Mouse (Mus musculus): Measurements from ENCODE around the gene Rgl1. TPM values are rescaled to one million over a fixed set of nuclear protein-coding genes. Genes with fewer than 3 reads are reported as not detected.
A peak's percentile ranks its signal among the peaks of the same experiment; 100 is the strongest.

Gene Rgl1
- polyA plus RNA-seq, 1 experiment = 11.9 TPM

DNA sequence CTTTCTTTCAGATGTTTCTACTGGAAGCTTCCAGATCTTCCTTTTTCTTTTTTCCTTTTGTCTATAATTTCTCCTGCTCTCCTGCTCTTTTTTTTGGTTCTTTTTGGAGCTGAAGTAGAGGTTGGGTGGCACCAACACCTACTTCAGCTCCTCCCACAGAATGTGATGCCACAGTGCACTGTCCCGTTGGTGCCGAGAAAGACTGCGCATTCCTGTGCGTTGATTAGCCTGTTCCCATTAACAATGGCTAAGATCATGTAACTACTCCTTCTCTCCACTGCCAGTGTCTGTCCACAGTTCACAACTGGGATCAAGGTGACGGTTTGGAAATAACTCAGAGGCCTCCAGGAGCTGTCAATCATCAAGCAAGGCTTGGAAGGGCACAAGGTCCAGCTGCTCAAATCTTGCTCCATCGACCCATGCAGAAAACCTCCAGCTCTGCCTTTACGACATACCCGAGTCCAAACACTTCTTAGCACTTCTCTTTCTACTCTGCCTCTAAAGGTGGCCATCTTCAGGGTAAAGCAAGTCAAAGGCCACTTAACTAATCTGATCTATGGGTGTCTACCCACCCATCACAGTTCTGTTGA, 192.6 kb downstream of the Rgl1 start:
- Histone ChIP-seq H3K4me1 (ENCODE audit: control insufficient read depth, insufficient read depth, low read length) (peaks cover 37% of the 10 kb centered on the region), H3K27ac (ENCODE audit: insufficient read depth, low read depth, low read length) (peak overlapping the region; percentile 37; the same call in 1 of the 2 replicates), H3K4me3 (ENCODE audit: insufficient read depth, low read length) (no peak overlapping the region)
- TF ChIP-seq CTCF (IDR thresholded peaks at IDR 0.05; ENCODE audit: low read depth, low read length) (no peak), POLR2A (IDR thresholded peaks at IDR 0.05; ENCODE audit: borderline replicate concordance, low read depth, low read length) (no peak)

- TF ChIP-seq CTCF (IDR thresholded peaks at IDR 0.05; ENCODE audit: low read depth, low read length) = no peak
- TF ChIP-seq POLR2A (IDR thresholded peaks at IDR 0.05; ENCODE audit: borderline replicate concordance, low read depth, low read length) = no peak
- H3K4me1 ChIP-seq (ENCODE audit: control insufficient read depth, insufficient read depth, low read length) = peaks cover 37% of the 10 kb centered on the region
- peak overlapping the region; percentile 2; the same call in 1 of the 2 replicates for H3K27ac ChIP-seq (ENCODE audit: insufficient read depth, low read depth, low read length)
- H3K4me3 ChIP-seq (ENCODE audit: insufficient read depth, low read length) = no peak overlapping the region
Observed at GRCm38 (mm10) chr1:152572755-152573469, 193.2 kb downstream of the Rgl1 start.

GRCm38 (mm10) chr1:152571340-152571739, 194.8 kb downstream of the Rgl1 start:
- no peak overlapping the region for H3K4me3 ChIP-seq (ENCODE audit: insufficient read depth, low read length)
- H3K27ac ChIP-seq (ENCODE audit: insufficient read depth, low read depth, low read length) = no peak overlapping the region
- TF ChIP-seq POLR2A (IDR thresholded peaks at IDR 0.05; ENCODE audit: borderline replicate concordance, low read depth, low read length) (no peak), CTCF (IDR thresholded peaks at IDR 0.05; ENCODE audit: low read depth, low read length) (no peak)
- peaks cover 37% of the 10 kb centered on the region for H3K4me1 ChIP-seq (ENCODE audit: control insufficient read depth, insufficient read depth, low read length)

- Histone ChIP-seq H3K27ac (ENCODE audit: insufficient read depth, low read depth, low read length) (no peak overlapping the region), H3K4me1 (ENCODE audit: control insufficient read depth, insufficient read depth, low read length) (peaks cover 36% of the 10 kb centered on the region), H3K4me3 (ENCODE audit: insufficient read depth, low read length) (no peak overlapping the region)
- TF ChIP-seq POLR2A (IDR thresholded peaks at IDR 0.05; ENCODE audit: borderline replicate concordance, low read depth, low read length) = no peak
- TF ChIP-seq CTCF (IDR thresholded peaks at IDR 0.05; ENCODE audit: low read depth, low read length) = no peak
Observed at GRCm38 (mm10) chr1:152570681-152571080, 195.5 kb downstream of the Rgl1 start.

- Histone ChIP-seq H3K27ac (ENCODE audit: insufficient read depth, low read depth, low read length) (no peak overlapping the region), H3K4me3 (ENCODE audit: insufficient read depth, low read length) (no peak overlapping the region), H3K4me1 (ENCODE audit: control insufficient read depth, insufficient read depth, low read length) (0 out of 2 replicates have a peak, but pooled peaks cover 3% of the 10 kb centered on the region)
- no peak for TF ChIP-seq CTCF (IDR thresholded peaks at IDR 0.05; ENCODE audit: low read depth, low read length)
- no peak for TF ChIP-seq POLR2A (IDR thresholded peaks at IDR 0.05; ENCODE audit: borderline replicate concordance, low read depth, low read length)
Observed at GRCm38 (mm10) chr1:152563282-152563681, 202.9 kb downstream of the Rgl1 start.

DNA sequence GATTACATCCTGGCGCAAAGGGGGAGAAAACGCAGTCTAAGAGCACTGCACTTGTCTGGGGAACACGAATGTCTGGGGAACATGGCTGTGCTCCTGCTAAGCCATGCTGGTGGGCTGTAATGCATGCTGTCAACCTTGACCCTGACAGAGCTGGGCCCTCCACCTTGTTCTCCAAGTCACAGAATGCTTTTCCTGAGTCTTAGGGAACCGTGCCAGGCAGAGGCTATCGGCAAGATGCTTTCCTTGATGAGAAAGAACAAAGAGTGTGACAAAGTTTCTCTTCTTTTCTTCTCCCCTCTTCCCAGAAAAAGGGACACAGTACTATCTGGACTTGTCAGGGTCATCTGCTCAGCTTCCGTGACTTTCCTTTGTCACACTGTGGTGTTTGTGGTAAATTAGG, 203.3 kb downstream of the Rgl1 start:
- TF ChIP-seq POLR2A (IDR thresholded peaks at IDR 0.05; ENCODE audit: borderline replicate concordance, low read depth, low read length) (no peak), CTCF (IDR thresholded peaks at IDR 0.05; ENCODE audit: low read depth, low read length) (no peak)
- 0 out of 2 replicates have a peak, but pooled peaks cover 3% of the 10 kb centered on the region for H3K4me1 ChIP-seq (ENCODE audit: control insufficient read depth, insufficient read depth, low read length)
- no peak overlapping the region for H3K27ac ChIP-seq (ENCODE audit: insufficient read depth, low read depth, low read length)
- H3K4me3 ChIP-seq (ENCODE audit: insufficient read depth, low read length) = no peak overlapping the region

GRCm38 (mm10) chr1:152560477-152560876, 205.7 kb downstream of the Rgl1 start:
- no peak for TF ChIP-seq POLR2A (IDR thresholded peaks at IDR 0.05; ENCODE audit: borderline replicate concordance, low read depth, low read length)
- TF ChIP-seq CTCF (IDR thresholded peaks at IDR 0.05; ENCODE audit: low read depth, low read length) = no peak
- no peak overlapping the region for H3K27ac ChIP-seq (ENCODE audit: insufficient read depth, low read depth, low read length)
- no peak overlapping the region for H3K4me3 ChIP-seq (ENCODE audit: insufficient read depth, low read length)
- peaks cover 17% of the 10 kb centered on the region for H3K4me1 ChIP-seq (ENCODE audit: control insufficient read depth, insufficient read depth, low read length)

DNA sequence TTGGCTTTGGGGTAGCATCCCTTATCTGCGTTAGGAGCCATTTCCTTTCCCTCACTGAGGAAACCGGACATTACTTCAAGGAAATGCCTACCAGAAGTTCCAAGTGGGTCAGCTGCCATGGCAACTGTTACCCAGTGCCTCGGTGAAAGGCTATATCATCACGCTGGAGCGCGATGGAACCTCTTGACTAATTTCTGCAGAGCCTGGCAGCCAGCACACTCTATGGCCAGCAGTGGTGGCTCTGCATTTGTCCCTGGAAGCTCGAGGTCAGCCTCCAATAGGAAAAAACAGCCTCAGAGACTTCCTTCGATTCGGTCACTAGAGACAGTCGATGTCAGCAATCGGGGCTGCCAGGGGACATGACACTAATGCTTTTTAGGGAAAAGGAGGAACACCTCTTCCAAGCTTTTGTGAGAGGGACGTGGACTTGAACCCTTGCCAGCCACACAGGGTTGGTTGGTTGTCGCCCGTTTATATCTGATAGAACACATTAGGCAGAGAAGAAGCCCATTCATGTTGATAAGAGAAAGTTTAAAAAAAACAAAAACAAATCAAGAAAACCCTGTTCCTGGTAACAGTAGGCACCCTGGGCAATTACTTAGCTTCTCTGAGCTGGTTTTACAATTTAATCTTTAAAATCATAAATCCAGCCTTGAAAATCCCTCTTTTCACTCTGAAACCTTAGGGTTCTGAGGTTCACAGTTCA, 209.4 kb downstream of the Rgl1 start:
- Histone ChIP-seq H3K4me1 (ENCODE audit: control insufficient read depth, insufficient read depth, low read length) (peaks cover 44% of the 10 kb centered on the region), H3K4me3 (ENCODE audit: insufficient read depth, low read length) (no peak overlapping the region), H3K27ac (ENCODE audit: insufficient read depth, low read depth, low read length) (peak overlapping the region; percentile 25; the same call in 1 of the 2 replicates)
- TF ChIP-seq CTCF (IDR thresholded peaks at IDR 0.05; ENCODE audit: low read depth, low read length) (no peak), POLR2A (IDR thresholded peaks at IDR 0.05; ENCODE audit: borderline replicate concordance, low read depth, low read length) (no peak)

GRCm38 (mm10) chr1:152555944-152556573, 210.1 kb downstream of the Rgl1 start:
- peak overlapping the region; percentile 25; the same call in 1 of the 2 replicates for H3K27ac ChIP-seq (ENCODE audit: insufficient read depth, low read depth, low read length)
- TF ChIP-seq CTCF (IDR thresholded peaks at IDR 0.05; ENCODE audit: low read depth, low read length) (no peak), POLR2A (IDR thresholded peaks at IDR 0.05; ENCODE audit: borderline replicate concordance, low read depth, low read length) (no peak)
- no peak overlapping the region for H3K4me3 ChIP-seq (ENCODE audit: insufficient read depth, low read length)
- H3K4me1 ChIP-seq (ENCODE audit: control insufficient read depth, insufficient read depth, low read length) = peaks cover 46% of the 10 kb centered on the region

Data from bone marrow macrophage, adult 2 months (primary cell).